Mouse (Mus musculus) spleen, adult 18-20 months (tissue): ENCODE results near the gene Siglec1.
"Not testable (repeated sequence)": the region's sequence is repeated elsewhere in the genome, so short reads cannot be mapped to it uniquely, and the experiment has no call there.

Experiments used
- DNase-seq, 2 experiments: peaks; one replicate each; pipeline ENCODE4 v3.0.0; 2022; ENCODE audit warnings: mixed read lengths in 2 of 2

The Siglec1 gene

DNA sequence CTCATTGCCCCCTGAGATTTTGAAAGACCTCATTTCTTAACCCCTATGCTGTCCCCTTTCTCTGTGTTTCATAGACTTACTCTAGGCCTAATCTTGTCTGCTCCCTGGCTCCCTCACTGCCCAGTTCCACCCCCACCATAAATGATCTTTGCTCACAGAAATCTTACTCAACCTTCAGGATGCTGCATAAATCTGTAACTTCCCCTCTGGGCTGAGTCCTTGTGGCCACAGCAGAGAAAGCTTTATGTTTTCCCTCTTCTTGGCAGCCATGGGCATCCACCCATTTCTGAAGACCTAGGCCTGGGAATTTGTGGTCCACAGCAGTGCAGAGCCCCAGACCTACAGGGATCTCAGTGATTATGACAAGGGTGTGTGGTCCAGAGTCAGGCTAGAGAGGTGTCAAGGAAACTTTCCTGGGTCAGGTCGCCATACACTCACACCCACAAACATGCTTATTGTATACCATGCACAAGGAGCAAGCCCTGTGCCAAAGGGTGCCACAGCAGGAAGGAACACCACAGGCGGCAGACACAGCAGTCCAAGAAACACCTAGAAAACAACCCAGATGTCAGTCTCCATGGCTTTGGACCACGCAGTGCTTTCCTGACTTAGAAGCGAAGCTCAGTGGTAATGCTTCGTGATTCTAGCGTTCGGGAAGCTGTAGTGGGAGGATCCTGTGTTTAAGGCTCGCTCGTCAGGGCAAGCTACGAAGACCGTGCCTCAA is at the start of gene Siglec1:
TSS of gene Siglec1 (minus strand) at position 99 of the 724 bp plus-strand sequence.
- DNase-seq: no peak

DNA sequence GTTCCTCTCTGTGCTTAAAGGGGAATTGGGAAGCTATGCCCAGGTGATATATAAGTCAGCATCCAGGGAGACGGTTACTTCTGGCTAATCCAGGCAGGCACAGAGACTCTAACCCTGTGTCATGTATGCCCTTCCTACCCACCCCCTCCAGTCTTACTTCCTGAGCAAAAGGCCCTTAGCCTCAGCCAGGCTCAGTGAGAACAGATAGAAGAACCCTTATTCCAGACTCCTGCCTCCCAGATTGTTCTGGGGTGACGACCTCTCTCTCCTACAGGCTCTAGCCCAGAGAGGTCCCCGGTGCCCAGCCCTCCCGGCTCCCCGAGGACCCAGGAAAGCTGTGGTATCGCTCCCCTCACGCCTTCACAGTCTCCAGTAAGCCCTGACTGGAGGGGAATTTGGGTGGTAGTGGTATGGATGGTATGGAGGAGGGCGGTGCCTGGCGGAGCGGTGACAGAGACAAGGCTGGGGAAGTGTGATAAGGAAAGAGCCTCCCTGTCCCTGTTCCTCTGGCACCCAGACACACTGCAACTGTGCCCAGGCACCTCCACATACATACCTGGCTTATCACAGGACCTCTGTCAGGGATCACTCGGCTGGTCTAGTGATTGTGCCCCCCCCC is 49.1 kb upstream of the Siglec1 start:
- peak in 1 of 2 experiments; percentile 0 for DNase-seq

GRCm38 (mm10) chr2:131134826-131135400 is 48.3 kb upstream of the Siglec1 start:
- peak in 1 of 2 experiments; percentile 0 for DNase-seq

GRCm38 (mm10) chr2:131134381-131134780 is 47.8 kb upstream of the Siglec1 start:
- peak in 1 of 2 experiments; percentile 0 for DNase-seq

DNA sequence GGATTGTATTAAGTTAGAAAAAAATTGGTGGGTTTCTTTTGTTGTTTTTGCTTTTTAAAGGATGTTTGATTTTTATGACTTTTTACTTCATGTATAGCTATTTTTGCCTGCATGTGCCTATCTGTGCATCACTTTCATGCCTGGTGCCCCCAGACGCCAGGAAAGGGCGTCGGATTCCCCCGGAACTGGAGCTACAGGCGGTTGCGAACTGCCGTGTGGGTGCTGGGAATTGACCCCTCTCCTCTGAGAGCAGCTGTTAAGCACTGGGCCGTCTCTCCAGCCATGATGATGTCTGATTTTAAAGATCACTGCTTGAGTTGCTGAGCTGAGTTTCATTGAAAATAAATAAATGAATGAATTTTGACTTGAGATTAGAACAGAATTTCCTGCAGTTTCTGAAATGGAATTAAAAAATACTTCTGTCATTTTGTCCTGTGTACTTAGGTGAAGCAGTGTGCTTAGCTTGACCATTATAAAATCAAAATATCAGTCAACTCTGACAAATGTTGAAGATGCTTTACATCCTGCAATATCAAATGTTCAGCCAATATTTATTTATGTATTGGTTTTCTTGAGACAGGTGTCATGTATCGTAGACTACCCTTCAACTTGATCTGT is 46.5 kb upstream of the Siglec1 start, which contains the start of gene Gm11037:
TSS of gene Gm11037 (plus strand) at position 568 of the 618 bp plus-strand sequence.
- DNase-seq: no peak

DNA sequence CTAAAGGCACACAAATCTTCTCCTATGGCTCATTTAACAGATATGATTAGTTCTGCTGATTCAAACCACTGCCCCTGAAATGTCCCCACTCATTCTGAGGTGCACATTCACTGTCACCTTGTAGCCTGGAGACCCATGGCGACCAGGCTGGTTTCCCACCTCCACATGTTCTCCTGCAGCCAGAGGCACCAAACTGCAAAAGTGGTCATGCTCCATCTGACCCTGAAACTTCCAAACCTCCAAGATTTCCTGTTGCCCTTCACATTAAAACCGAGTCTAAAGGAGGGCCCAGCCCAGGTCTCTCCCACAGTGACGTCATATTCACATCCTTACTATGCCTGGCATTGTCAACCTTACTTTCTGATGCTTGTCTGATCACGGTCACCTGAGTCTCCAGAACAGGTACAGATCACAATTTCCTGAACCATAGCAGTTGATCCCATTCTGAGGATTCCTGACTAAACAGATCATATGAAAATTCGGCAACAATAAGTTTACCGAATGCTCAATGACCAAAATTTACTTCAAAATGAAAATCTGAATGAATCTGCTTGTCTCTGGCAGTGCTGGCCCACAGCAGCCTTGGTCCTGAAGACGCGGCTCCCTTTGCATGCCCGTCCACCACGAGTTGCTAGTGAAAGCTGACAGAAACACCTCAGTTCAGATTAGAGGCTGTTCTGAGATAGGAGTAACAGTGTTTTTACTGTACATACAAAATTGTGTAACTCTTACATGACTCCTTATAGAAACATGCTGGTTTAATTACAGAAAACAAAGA is 45.7 kb upstream of the Siglec1 start:
- no peak for DNase-seq

GRCm38 (mm10) chr2:131130849-131131248 is 44.3 kb upstream of the Siglec1 start:
- DNase-seq: no peak

- no peak for DNase-seq
These were observed 43.3 kb upstream of the Siglec1 start for GRCm38 (mm10) chr2:131129836-131130235.

DNA sequence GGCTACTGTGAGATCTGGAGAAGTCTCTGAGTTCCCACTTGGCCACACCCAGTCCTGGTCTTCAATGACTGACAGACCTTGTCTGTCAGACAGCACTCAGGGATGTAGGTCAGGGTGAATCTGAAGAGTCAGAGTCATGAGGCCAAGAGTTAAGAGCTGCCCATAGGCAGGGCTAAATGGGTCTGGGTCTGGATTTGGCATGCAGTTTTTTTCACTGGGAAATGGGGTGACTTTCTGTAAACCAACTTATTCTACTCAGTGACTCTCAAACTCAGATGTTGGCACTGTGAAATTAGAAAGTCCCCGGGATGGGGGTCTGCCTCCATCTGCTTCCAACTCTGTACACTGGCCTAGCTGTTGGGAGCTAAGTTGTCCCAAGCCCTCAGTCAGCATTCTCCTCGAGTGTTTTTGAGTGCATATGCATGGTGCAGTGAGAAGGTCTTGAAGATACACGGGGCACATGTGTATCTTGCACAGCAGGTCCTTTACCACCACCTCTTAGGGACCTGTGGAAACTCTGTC is 42.1 kb upstream of the Siglec1 start:
- no peak for DNase-seq

GRCm38 (mm10) chr2:131128211-131128610 is 41.6 kb upstream of the Siglec1 start:
- peak in 1 of 2 experiments; percentile 0 for DNase-seq

DNA sequence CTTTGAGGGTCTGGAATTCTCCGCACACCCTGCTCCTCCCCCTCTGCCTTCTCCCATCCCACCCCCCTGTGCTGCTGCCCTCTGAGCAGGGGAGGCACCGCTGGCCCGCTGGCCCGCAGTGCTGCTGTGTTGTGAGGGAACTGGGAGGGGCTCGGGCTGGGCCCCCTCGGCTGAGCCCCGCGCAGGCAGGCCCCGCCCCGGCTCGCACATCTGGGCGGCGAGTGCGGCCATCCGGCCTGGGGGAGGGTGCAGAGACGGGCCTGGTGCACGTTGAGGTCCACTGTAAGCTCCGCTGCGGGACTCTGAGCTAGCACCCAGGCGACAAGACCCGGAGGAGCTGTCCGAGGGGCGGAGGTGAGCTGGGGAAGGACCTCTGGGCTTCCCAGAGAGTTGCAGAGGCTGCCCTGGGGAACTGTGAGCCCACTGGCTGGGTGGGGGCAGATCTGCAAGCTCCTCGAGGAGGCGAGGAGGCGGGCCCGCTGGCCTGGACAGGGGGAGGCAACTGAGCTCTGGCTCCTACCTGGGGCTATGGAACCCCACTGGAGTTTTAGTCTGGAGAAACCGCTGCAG is 40.7 kb upstream of the Siglec1 start, which contains the start of gene Hspa12b:
TSS of gene Hspa12b (plus strand) at position 120 of the 570 bp plus-strand sequence.
- peak in 1 of 2 experiments; percentile 10 for DNase-seq

- no peak for DNase-seq
These were observed 39.6 kb upstream of the Siglec1 start for GRCm38 (mm10) chr2:131125964-131126815.

DNA sequence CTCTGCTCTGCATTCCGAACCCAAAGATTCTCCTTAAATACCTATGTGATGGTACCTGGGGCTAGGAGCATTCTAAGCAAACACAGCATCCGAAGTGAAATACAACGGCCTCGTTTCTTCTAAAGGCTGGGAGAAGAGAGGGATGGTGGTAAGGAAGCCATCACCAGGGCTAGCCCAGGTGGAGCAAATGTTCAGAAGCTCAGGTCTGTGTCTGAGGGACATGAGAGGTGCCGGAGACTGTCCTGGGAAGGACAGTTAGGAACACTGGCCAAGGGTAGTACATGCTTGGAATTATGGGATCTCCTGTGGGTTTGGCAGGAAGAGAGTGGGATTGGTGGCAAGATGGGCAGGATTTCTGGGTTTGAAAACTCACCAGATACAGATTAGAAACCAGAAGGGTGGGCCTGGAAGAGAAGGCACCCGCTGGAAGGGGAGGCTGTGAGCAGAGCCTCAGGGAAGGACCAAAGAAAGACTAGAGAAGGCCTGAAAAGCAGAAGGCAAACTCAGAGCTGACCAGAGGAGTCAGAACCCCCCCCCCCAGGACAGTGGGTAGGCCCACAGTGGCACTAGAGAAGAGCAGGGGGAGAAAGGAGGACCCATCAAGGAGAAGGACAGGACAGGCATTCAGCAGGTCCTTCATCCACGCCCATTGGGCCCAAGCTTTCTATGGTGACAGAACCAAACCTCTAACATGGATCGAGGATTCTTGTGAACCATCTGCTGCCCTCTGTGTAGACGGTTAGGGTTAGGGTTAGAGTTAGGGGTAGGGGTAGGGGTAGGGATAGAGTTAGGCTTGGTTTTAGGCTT is 38.8 kb upstream of the Siglec1 start:
- no peak for DNase-seq

DNA sequence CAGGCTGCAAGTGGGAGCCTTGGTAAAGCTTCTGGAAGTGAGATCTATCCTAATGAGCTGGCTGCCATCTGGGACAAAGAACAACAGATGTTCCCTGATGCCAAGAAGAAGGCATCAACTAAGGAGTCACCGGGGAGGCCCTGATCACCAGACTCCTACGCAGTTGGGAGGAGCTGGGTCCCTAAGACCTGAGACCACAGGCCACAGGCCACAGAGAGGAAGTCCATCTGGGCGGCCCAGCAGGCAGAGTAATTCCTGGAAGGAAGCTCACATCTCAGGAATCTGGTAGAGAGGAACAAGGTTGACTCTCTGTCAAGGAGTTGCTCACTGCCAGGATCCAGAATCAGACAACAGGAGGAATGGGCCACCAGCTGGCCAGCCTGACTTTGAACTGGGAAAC is 37.6 kb upstream of the Siglec1 start:
- DNase-seq: no peak

DNA sequence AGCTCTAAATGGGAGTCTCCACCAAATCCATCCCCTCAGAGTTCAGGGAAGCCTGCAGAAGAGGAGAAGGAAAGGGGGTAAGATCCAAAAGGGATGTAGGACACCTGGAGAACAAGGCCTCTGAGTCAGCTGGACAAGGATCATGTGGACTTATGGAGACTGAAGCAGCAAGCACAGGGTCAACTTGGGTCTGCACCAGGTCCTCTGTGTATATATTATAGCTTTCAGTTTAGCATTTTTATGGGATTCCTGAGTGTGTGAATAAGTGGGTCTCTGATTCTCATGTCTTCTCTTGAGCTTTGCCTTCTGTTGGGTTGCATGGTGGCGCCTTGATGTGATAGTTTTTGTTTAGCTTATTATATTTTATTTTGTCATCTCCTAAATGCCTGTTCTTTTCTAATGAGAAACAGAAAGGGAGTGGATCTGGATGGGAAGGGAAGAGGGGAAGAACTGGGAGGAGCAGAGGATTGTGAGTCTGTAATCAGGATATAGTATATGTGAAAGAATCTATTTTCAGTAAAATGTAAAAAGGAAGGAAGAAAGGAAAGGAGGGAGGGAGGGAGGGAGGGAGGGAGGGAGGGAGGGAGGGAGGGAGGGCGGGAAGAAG is 32.5 kb upstream of the Siglec1 start:
- DNase-seq: no peak

GRCm38 (mm10) chr2:131105989-131106388 is 19.4 kb upstream of the Siglec1 start:
- DNase-seq: no peak

DNA sequence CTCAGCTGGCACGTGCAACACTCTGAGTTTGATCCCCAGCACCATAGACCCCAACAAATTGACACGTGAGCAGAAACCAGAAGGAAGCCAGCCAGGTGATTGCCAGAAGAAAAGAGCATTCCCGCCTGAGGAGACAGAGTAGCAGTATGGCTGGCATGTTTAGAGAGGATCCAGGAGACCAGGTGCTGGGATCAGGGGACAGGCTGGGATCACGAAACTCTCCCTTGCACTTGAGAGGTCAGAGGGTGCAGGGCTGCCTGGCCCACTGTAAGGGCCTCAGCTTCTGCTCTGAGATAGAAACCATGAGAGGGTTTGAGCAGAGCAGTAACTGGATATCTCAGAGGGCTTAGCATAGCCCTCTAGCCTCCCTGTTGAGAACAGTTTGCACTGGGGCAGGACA is 18.5 kb upstream of the Siglec1 start:
- not testable (repeated sequence) for DNase-seq

- DNase-seq: no peak
These were observed 17.5 kb upstream of the Siglec1 start for GRCm38 (mm10) chr2:131104021-131104420.

GRCm38 (mm10) chr2:131101530-131101929 is 15.0 kb upstream of the Siglec1 start:
- no peak for DNase-seq

DNA sequence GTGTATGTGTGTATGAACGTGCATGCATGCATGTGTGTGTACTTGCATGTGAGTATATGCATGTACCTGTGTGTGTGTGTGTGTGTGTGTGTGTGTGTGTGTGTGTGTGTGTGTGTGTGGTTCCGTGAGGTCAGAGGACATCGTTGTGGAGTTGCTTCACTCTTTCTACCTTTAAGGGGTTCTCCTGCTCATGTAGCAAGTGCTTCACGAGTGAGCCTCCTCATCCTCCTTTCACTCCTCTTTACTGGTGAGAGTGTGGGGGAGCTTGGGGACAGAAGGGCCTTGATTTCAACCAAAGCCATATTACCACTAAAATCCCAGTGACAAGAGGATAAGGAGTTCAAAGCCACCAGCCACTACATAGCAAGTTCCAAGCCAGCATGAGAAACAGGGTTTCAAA is 10.5 kb upstream of the Siglec1 start:
- DNase-seq: no peak
